Mouse (Mus musculus): ENCODE data around the gene Stk16.

DNA sequence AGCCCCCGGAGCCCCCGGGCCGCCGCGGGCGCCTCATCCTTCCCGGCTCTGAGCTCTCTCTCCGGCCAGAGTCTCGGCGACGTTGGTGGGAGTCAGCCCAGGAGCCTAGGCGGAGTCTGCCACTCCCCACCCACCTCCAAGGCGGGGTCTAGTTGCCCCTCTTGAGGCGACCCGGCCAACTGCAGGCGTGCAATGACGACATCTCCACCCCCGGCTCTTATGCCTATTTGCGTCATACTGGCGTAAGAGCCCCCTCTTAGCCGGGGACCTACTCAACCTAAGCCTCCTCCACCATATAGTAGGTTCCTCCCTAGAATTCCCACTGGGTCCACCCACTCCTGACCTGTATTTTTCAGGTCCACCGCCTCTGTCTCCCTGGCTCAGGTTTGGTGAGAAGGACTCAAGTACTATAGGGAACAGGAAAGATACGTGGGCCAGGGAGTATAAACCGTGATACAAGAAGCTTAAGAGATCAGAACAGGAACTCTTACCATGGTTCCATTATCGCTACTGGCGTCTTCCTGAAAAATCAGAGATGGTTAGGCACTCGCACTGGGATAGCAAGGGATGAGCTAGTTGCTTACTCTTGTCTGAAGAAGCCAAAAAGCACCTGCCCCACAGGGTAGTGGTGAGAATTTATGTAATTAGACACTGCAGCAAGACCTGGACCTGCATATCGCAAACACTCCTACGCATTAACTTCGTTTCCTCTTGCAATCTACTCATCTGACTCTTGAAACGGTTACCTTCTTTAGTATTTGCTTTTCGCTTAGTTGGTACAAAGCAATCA is 53.6 kb downstream of the Stk16 start, which contains the start of gene Ptprn:
- no peak for TF ChIP-seq CTCF (IDR thresholded peaks at IDR 0.05; ENCODE audit: low read depth)
- no peak for TF ChIP-seq EP300 (IDR thresholded peaks at IDR 0.05; ENCODE audit: low read depth)

Measured in liver, postnatal 0 days (tissue).